Mouse (Mus musculus) heart, adult 2 months (tissue): ENCODE results near the gene Fzd5. TPM values are rescaled to one million over a fixed set of nuclear protein-coding genes. Genes with fewer than 3 reads are reported as not detected.
A peak's percentile ranks its signal among the peaks of the same experiment; 100 is the strongest.

Source experiments
- DNase-seq, 2 experiments: peaks; one replicate each; pipeline ENCODE4 v3.0.0; 2021
- H3K27ac ChIP-seq: fragments of 200-600 bp; 2 replicates; pipeline ENCODE4 v1.8.1; 2022
- H3K27me3 ChIP-seq: fragments of 200-500 bp; 2 replicates; pipeline ENCODE4 v1.6.1; 2012; ENCODE audit warnings: mild to moderate bottlenecking, low read length, inconsistent platforms, mixed read lengths; ENCODE audit not compliant: control insufficient read depth, insufficient read depth
- H3K36me3 ChIP-seq: fragments of 200-500 bp; 2 replicates; pipeline ENCODE4 v1.6.1; 2012; ENCODE audit warnings: low read length, inconsistent platforms; ENCODE audit not compliant: control insufficient read depth, insufficient read depth
- H3K4me1 ChIP-seq: fragments of 200-500 bp; 2 replicates; pipeline ENCODE4 v1.6.1; 2011; ENCODE audit warnings: low read length; ENCODE audit not compliant: control insufficient read depth, insufficient read depth
- H3K4me3 ChIP-seq: fragments of 200-600 bp; 2 replicates; pipeline ENCODE4 v1.8.1; 2022
- H3K79me2 ChIP-seq: fragments of 200-500 bp; replicated peaks from 2 replicates; pipeline ENCODE4 v1.6.1; 2012; ENCODE audit warnings: mild to moderate bottlenecking, inconsistent platforms, low read length, moderate library complexity, mixed read lengths; ENCODE audit not compliant: control insufficient read depth, insufficient read depth
- H3K9ac ChIP-seq: fragments of 200-500 bp; 2 replicates; pipeline ENCODE4 v1.6.1; 2012; ENCODE audit warnings: low read depth, mild to moderate bottlenecking, control low read depth, inconsistent platforms, low read length, mixed read lengths
- CTCF ChIP-seq: fragments of 200-600 bp; IDR thresholded peaks from 2 replicates; pipeline ENCODE4 v1.8.1; 2022; ENCODE audit warnings: antibody characterized with exemption, mild to moderate bottlenecking, moderate library complexity
- EP300 ChIP-seq: fragments of 200-500 bp; IDR thresholded peaks from 2 replicates; pipeline ENCODE4 v1.6.1; 2011; ENCODE audit warnings: low read depth, low read length, control low read depth; ENCODE audit not compliant: insufficient read depth
- POLR2A ChIP-seq: fragments of 200-500 bp; IDR thresholded peaks from 2 replicates; pipeline ENCODE4 v1.6.1; 2011; ENCODE audit warnings: mild to moderate bottlenecking, low read depth, low read length, control low read depth; ENCODE audit not compliant: insufficient read depth
- WGBS: fragments of 180-500 bp; shearing (Covaris S2); methylation state at CpG from one replicate; pipeline ENCODE4 v1.1.7; 2018; 5-methylcytosine and 5-hydroxymethylcytosine counted together
- intact Hi-C: fragments of 180-260 bp; cut with DNase I; formaldehyde crosslinking; loops from one replicate; pipeline ENCODE4 v1.15.1; 2025
- polyA plus RNA-seq: library from polyadenylated mRNA; depleted of rRNA; stranded (reverse); fragments of >200 nt; gene quantifications from 2 replicates; pipeline ENCODE4 v1.2.3, GENCODE M21; 2012
- total RNA-seq, 2 experiments: library from RNA; stranded (reverse); gene quantifications; 2 replicates each; pipeline ENCODE4 v1.2.3; 2021

Gene Fzd5
- total and polyA plus RNA-seq, 3 experiments: 3.2 to 4.4 (median 3.6) TPM

DNA sequence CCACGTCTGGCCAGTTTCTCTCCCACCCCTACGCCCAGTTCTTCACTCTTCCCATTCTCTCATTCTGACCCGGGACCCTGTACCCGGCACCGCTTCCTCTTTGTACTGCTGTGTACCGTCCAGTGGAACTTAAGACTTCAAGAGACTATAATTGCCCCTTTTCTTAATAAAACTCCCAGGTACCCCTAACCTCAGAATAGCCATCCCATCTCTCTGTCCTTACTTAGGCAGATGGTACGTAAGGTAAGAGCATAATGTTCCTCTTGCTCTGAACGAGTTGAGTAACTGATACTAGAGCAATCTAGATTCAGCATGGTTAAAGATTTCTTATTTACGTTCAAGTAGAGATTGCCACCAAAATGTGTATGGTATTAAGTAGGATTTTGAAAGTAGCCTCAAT, 46.0 kb downstream of the Fzd5 start:
- H3K79me2 ChIP-seq: peaks cover 2% of the 10 kb centered on the region; the same call in 1 of the 2 replicates
- no peak for DNase-seq
- peak overlapping the region; percentile 83 for H3K4me3 ChIP-seq
- no peak for TF ChIP-seq POLR2A
- TF ChIP-seq EP300: no peak
- TF ChIP-seq CTCF: no peak
- peaks cover 6% of the 10 kb centered on the region for H3K4me1 ChIP-seq
- peak overlapping the region; percentile 90 for H3K27ac ChIP-seq
- intact Hi-C loops: loop anchor here (2.0 to 5.0 kb wide), 4 partner anchors 13 to 159 kb away; partner anchors contain the start of genes Creb1 and Mettl21a
- WGBS: 5% methylated on average over 9 of the region's 9 CpGs
- H3K9ac ChIP-seq: peak overlapping the region; percentile 97
- H3K36me3 ChIP-seq: peaks cover 11% of the 10 kb centered on the region
- no peaks in the 10 kb centered on the region for H3K27me3 ChIP-seq

DNA sequence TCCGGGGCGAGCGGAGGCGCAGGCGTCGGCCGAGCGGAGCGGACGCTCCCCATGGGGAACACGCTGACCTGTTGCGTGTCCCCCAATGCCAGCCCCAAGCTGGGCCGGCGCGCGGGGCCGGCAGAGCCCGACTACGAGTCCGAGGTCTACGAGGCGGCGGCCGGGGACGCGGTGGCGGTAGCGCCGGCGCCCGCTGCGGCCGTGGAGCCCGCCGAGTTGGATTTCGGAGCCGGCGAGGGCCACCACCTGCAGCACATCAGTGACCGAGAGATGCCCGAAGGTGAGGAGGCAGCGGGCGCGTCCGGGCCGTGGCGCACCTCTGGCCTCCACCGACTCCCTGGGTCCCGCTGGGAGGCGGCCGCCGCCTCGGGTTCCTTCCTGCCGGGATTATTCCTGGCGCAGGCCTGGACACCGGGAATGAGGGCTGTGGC, 46.4 kb downstream of the Fzd5 start:
- Histone ChIP-seq H3K79me2 (peaks cover 2% of the 10 kb centered on the region; the same call in 1 of the 2 replicates), H3K27me3 (no peaks in the 10 kb centered on the region), H3K4me3 (peak overlapping the region; percentile 83), H3K27ac (peak overlapping the region; percentile 90), H3K4me1 (peaks cover 6% of the 10 kb centered on the region), H3K36me3 (peaks cover 11% of the 10 kb centered on the region), H3K9ac (peak overlapping the region; percentile 97)
- intact Hi-C loops: loop anchor here (2.0 to 5.0 kb wide), 4 partner anchors 14 to 159 kb away; partner anchors contain the start of genes Creb1 and Mettl21a
- peak; percentile 73 to 77 for DNase-seq
- under 1% methylated on average over 52 of the region's 55 CpGs for WGBS
- TF ChIP-seq EP300 (no peak), POLR2A (no peak)

DNA sequence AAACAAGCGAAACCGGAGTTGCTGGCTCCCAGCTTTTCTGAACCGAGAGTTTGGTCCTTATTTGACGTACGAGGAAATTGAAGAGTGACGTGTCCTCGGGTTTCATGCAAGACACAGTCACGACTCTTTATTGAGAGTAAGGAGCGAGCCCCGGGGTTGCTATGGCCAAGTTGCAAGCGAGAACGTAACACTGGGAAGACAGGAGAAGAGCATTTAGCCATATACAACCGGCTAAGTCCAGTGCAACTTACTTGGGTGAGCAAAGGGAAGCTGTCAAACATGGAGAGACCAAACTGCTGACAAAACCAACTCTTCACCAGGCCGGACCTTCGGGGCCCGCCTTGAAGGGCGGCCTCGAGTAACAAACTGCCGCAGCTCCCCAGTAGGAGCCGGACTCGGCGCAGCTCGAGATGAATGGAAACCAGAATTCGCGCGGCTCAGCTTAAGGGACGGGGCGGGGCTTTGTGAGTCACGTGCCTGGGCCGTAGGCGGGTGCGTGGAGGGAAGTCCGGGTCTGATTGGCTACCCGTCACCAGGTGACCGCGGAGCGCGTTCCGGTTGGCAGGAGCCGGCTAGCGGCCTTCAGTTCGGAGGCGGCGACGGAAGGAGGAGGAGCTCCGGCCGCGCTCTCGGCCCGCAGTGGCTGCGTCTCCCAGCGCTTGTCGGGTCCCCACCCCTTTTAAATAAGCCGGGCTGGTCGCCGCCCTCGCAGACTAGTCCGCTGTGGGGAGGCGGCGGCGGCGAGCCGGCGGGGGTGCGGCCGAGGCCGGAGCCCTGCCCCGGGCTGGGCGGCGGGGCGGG, 47.1 kb downstream of the Fzd5 start, which contains the start of gene Ccnyl1:
Gene Ccnyl1, plus strand, starts transcription at position 243 of the 801 bp plus-strand sequence.
- H3K9ac ChIP-seq: peak within 1 kb of the TSS; percentile 97
- WGBS: 3% methylated on average over 70 of the region's 71 CpGs
- H3K4me1 ChIP-seq: peaks cover 6% of the 10 kb centered on the region
- TF ChIP-seq POLR2A (peak; percentile 61), CTCF (peak; percentile 38), EP300 (0 out of 2 replicates have a peak, but pooled peaks have one; percentile 6)
- intact Hi-C loops: loop anchor here (1.0 to 5.0 kb wide), 5 partner anchors 14 to 158 kb away; partner anchors contain the start of genes Creb1, Fzd5 and Mettl21a
- H3K4me3 ChIP-seq: peak within 1 kb of the TSS; percentile 83
- H3K27ac ChIP-seq: peak within 1 kb of the TSS; percentile 90
- H3K27me3 ChIP-seq: no peaks in the 10 kb centered on the region
- peak; percentile 98 to 99 for DNase-seq
- peaks cover 2% of the 10 kb centered on the region; the same call in 1 of the 2 replicates for H3K79me2 ChIP-seq
- H3K36me3 ChIP-seq: peaks cover 11% of the 10 kb centered on the region

DNA sequence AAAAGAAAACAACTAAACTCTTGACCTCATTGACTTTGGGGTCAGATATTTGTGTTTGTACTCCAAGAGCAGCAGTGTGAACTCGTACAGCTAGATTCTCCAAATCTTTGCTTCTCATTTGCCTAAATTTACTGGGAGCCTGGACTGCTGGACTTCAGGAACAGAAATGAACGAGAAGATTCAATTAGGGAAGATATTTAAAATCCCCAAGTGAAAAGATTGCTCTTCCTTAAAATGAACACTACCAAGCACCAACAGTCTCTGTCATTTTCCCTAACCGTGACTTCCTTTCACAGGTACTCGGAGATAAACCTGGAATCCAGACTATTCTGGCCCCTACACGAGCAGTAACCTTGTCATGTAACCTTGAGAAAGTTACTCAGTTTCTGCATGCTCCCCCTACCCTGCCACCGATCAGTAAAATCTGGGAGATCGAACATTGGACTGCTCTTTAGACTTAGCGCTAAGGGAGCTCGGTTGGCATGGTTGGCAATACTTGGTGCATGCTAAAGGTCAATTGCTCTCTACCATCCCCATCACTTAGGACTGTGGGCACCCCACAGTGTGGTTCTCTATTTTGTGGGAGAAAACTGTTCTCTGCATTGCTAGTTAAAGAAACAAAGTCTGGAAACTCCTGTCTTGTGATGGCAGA, 47.9 kb downstream of the Fzd5 start:
- H3K79me2 ChIP-seq: peaks cover 2% of the 10 kb centered on the region; the same call in 1 of the 2 replicates
- DNase-seq: no peak
- H3K36me3 ChIP-seq: peaks cover 7% of the 10 kb centered on the region
- H3K4me1 ChIP-seq: peaks cover 5% of the 10 kb centered on the region
- 15% methylated on average over 9 of the region's 9 CpGs for WGBS
- no peak overlapping the region for H3K27ac ChIP-seq
- TF ChIP-seq EP300 (no peak), POLR2A (no peak), CTCF (no peak)
- no peak overlapping the region for H3K9ac ChIP-seq
- no peaks in the 10 kb centered on the region for H3K27me3 ChIP-seq
- intact Hi-C loops: loop anchor here (1.0 to 5.0 kb wide), 6 partner anchors 15 to 637 kb away; partner anchors contain the start of genes Creb1, Fzd5 and Mettl21a
- peak overlapping the region; percentile 60 for H3K4me3 ChIP-seq

DNA sequence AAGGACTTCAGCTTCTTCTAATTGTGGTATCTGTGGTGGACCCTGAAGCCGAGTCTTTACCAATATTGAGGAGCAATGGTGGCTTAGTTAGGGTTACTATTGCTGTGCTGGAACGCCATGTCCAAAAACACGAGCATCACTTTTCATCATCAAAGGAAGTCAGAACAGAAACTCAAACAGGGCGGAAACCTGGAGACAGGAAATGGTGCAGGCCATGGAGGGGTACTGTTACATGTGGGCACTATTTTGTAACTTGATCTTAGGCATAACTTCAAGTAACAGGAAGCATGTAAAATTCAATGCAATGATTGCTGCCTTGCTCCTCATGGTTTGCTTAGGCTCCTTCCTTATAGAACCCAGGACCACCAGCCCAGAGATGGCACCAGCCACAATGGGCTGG, 49.5 kb downstream of the Fzd5 start:
- WGBS: 70% methylated on average over 4 of the region's 4 CpGs
- no peaks in the 10 kb centered on the region for H3K27me3 ChIP-seq
- no peaks in the 10 kb centered on the region; the same call in 1 of the 2 replicates for H3K4me1 ChIP-seq
- DNase-seq: no peak
- no peaks in the 10 kb centered on the region; the same call in 1 of the 2 replicates for H3K79me2 ChIP-seq
- no peak overlapping the region for H3K27ac ChIP-seq
- intact Hi-C loops: loop anchor here (5.0 kb wide), 1 partner anchor 636 kb away; no protein-coding TSS in a partner anchor
- H3K9ac ChIP-seq: no peak overlapping the region
- TF ChIP-seq POLR2A (no peak), CTCF (no peak), EP300 (no peak)
- H3K36me3 ChIP-seq: peaks cover 4% of the 10 kb centered on the region
- H3K4me3 ChIP-seq: no peak overlapping the region
